Mouse (Mus musculus): ENCODE measurements around the gene Lrrc4c. TPM values are rescaled to one million over a fixed set of nuclear protein-coding genes. Genes with fewer than 3 reads are reported as not detected.

The Lrrc4c gene
- polyA plus RNA-seq, 1 experiment from 2014 or later, result 0.92 TPM

GRCm38 (mm10) chr2:96573755-96574154, 255.8 kb downstream of the Lrrc4c start:
- Histone ChIP-seq H3K4me2 (no peak overlapping the region), H3K9ac (no peak overlapping the region), H3K27ac (replicated peaks) (no peak overlapping the region), H3K4me1 (no peaks in the 10 kb centered on the region), H3K27me3 (replicated peaks) (no peaks in the 10 kb centered on the region), H3K36me3 (no peaks in the 10 kb centered on the region), H3K9me3 (no peaks in the 10 kb centered on the region), H3K4me3 (no peak overlapping the region)
- 82% methylated on average over 2 of the region's 2 CpGs for WGBS
- no peak for ATAC-seq (ENCODE audit: extremely low read depth, insufficient number of reproducible peaks, low FRiP score, low TSS enrichment)

GRCm38 (mm10) chr2:96577701-96578100, 259.7 kb downstream of the Lrrc4c start:
- 79% methylated on average over 8 of the region's 8 CpGs for whole genome bisulfite sequencing
- Histone ChIP-seq H3K9me3 (no peaks in the 10 kb centered on the region), H3K9ac (no peak overlapping the region), H3K4me2 (no peak overlapping the region), H3K36me3 (no peaks in the 10 kb centered on the region), H3K4me3 (no peak overlapping the region), H3K27ac (replicated peaks) (no peak overlapping the region), H3K4me1 (peaks cover 9% of the 10 kb centered on the region), H3K27me3 (replicated peaks) (no peaks in the 10 kb centered on the region)
- ATAC-seq (ENCODE audit: extremely low read depth, insufficient number of reproducible peaks, low FRiP score, low TSS enrichment), result no peak

GRCm38 (mm10) chr2:96580136-96580733, 262.3 kb downstream of the Lrrc4c start:
- Histone ChIP-seq H3K4me3 (no peak overlapping the region), H3K9ac (no peak overlapping the region), H3K27ac (replicated peaks) (no peak overlapping the region), H3K4me2 (no peak overlapping the region), H3K27me3 (replicated peaks) (no peaks in the 10 kb centered on the region), H3K4me1 (peaks cover 9% of the 10 kb centered on the region), H3K9me3 (no peaks in the 10 kb centered on the region), H3K36me3 (no peaks in the 10 kb centered on the region)
- ATAC-seq (ENCODE audit: extremely low read depth, insufficient number of reproducible peaks, low FRiP score, low TSS enrichment), result no peak
- 77% methylated on average over 1 of the region's 1 CpGs for WGBS

GRCm38 (mm10) chr2:96585665-96586064, 267.7 kb downstream of the Lrrc4c start:
- Histone ChIP-seq H3K4me3 (no peak overlapping the region), H3K36me3 (no peaks in the 10 kb centered on the region), H3K9me3 (no peaks in the 10 kb centered on the region), H3K4me1 (0 out of 2 replicates have a peak, but pooled peaks cover 3% of the 10 kb centered on the region), H3K9ac (no peak overlapping the region), H3K27ac (replicated peaks) (no peak overlapping the region), H3K27me3 (replicated peaks) (no peaks in the 10 kb centered on the region), H3K4me2 (no peak overlapping the region)
- WGBS, result 5% methylated on average over 4 of the region's 4 CpGs
- no peak for ATAC-seq (ENCODE audit: extremely low read depth, insufficient number of reproducible peaks, low FRiP score, low TSS enrichment)

- no peak for ATAC-seq (ENCODE audit: extremely low read depth, insufficient number of reproducible peaks, low FRiP score, low TSS enrichment)
- H3K9ac ChIP-seq, result no peak overlapping the region
Measured at GRCm38 (mm10) chr2:96604801-96605200, 286.8 kb downstream of the Lrrc4c start.

GRCm38 (mm10) chr2:96614121-96614520, 296.2 kb downstream of the Lrrc4c start:
- Histone ChIP-seq H3K36me3 (no peaks in the 10 kb centered on the region), H3K4me3 (no peak overlapping the region), H3K27me3 (replicated peaks) (no peaks in the 10 kb centered on the region), H3K9me3 (no peaks in the 10 kb centered on the region), H3K4me1 (no peaks in the 10 kb centered on the region), H3K9ac (no peak overlapping the region), H3K4me2 (no peak overlapping the region), H3K27ac (replicated peaks) (no peak overlapping the region)
- 71% methylated on average over 1 of the region's 1 CpGs for WGBS
- ATAC-seq (ENCODE audit: extremely low read depth, insufficient number of reproducible peaks, low FRiP score, low TSS enrichment), result no peak

More at GRCm38 (mm10) chr2:96604801-96605200, 286.8 kb downstream of the Lrrc4c start:
- Histone ChIP-seq H3K36me3 (no peaks in the 10 kb centered on the region), H3K9me3 (no peaks in the 10 kb centered on the region), H3K27ac (replicated peaks) (no peak overlapping the region), H3K4me3 (no peak overlapping the region), H3K27me3 (replicated peaks) (no peaks in the 10 kb centered on the region), H3K4me1 (no peaks in the 10 kb centered on the region), H3K4me2 (no peak overlapping the region)
- WGBS, result 77% methylated on average over 3 of the region's 3 CpGs

- no peaks in the 10 kb centered on the region for H3K9me3 ChIP-seq
- no peaks in the 10 kb centered on the region for H3K27me3 ChIP-seq (replicated peaks)
- no peaks in the 10 kb centered on the region for H3K36me3 ChIP-seq
- ATAC-seq (ENCODE audit: extremely low read depth, insufficient number of reproducible peaks, low FRiP score, low TSS enrichment), result no peak
- H3K4me1 ChIP-seq, result no peaks in the 10 kb centered on the region
- 58% methylated on average over 6 of the region's 6 CpGs for WGBS
- H3K27ac ChIP-seq (replicated peaks), result no peak overlapping the region
- no peak overlapping the region for H3K9ac ChIP-seq
- H3K4me2 ChIP-seq, result no peak overlapping the region
- no peak overlapping the region for H3K4me3 ChIP-seq
Measured at GRCm38 (mm10) chr2:96618691-96619205, 300.8 kb downstream of the Lrrc4c start.

- Histone ChIP-seq H3K4me1 (no peaks in the 10 kb centered on the region), H3K4me3 (no peak overlapping the region), H3K36me3 (no peaks in the 10 kb centered on the region), H3K9me3 (no peaks in the 10 kb centered on the region), H3K27ac (replicated peaks) (no peak overlapping the region), H3K27me3 (replicated peaks) (no peaks in the 10 kb centered on the region), H3K9ac (no peak overlapping the region), H3K4me2 (no peak overlapping the region)
- ATAC-seq (ENCODE audit: extremely low read depth, insufficient number of reproducible peaks, low FRiP score, low TSS enrichment), result no peak
- 67% methylated on average over 4 of the region's 4 CpGs for WGBS
Measured at GRCm38 (mm10) chr2:96667113-96667512, 349.1 kb downstream of the Lrrc4c start.

- H3K27me3 ChIP-seq (replicated peaks), result no peaks in the 10 kb centered on the region
- no peaks in the 10 kb centered on the region for H3K36me3 ChIP-seq
- H3K9me3 ChIP-seq, result no peaks in the 10 kb centered on the region
- no peaks in the 10 kb centered on the region for H3K4me1 ChIP-seq
- H3K4me2 ChIP-seq, result no peak overlapping the region
- ATAC-seq (ENCODE audit: extremely low read depth, insufficient number of reproducible peaks, low FRiP score, low TSS enrichment), result no peak
- no peak overlapping the region for H3K27ac ChIP-seq (replicated peaks)
- H3K4me3 ChIP-seq, result no peak overlapping the region
- 40% methylated on average over 4 of the region's 4 CpGs for WGBS
- no peak overlapping the region for H3K9ac ChIP-seq
Measured at GRCm38 (mm10) chr2:96681806-96682205, 363.8 kb downstream of the Lrrc4c start.

- Histone ChIP-seq H3K36me3 (no peaks in the 10 kb centered on the region), H3K9me3 (no peaks in the 10 kb centered on the region), H3K4me2 (no peak overlapping the region), H3K27me3 (replicated peaks) (no peaks in the 10 kb centered on the region), H3K4me1 (no peaks in the 10 kb centered on the region), H3K27ac (replicated peaks) (no peak overlapping the region), H3K4me3 (no peak overlapping the region), H3K9ac (no peak overlapping the region)
- WGBS, result 67% methylated on average over 1 of the region's 1 CpGs
- no peak for ATAC-seq (ENCODE audit: extremely low read depth, insufficient number of reproducible peaks, low FRiP score, low TSS enrichment)
Measured at GRCm38 (mm10) chr2:96685328-96685727, 367.4 kb downstream of the Lrrc4c start.

- H3K27me3 ChIP-seq (replicated peaks), result no peaks in the 10 kb centered on the region
- H3K27ac ChIP-seq (replicated peaks), result no peak overlapping the region
- no peak overlapping the region for H3K4me3 ChIP-seq
- H3K9ac ChIP-seq, result no peak overlapping the region
- H3K9me3 ChIP-seq, result no peaks in the 10 kb centered on the region
- WGBS, result 46% methylated on average over 3 of the region's 3 CpGs
- no peaks in the 10 kb centered on the region for H3K4me1 ChIP-seq
- no peak for ATAC-seq (ENCODE audit: extremely low read depth, insufficient number of reproducible peaks, low FRiP score, low TSS enrichment)
- H3K4me2 ChIP-seq, result no peak overlapping the region
- H3K36me3 ChIP-seq, result no peaks in the 10 kb centered on the region
Measured at GRCm38 (mm10) chr2:96705004-96705403, 387.0 kb downstream of the Lrrc4c start.

GRCm38 (mm10) chr2:96707772-96708350, 389.9 kb downstream of the Lrrc4c start:
- no peak for ATAC-seq (ENCODE audit: extremely low read depth, insufficient number of reproducible peaks, low FRiP score, low TSS enrichment)
- H3K27me3 ChIP-seq (replicated peaks), result no peaks in the 10 kb centered on the region
- no peak overlapping the region for H3K9ac ChIP-seq

More at GRCm38 (mm10) chr2:96707772-96708350, 389.9 kb downstream of the Lrrc4c start:
- no peak overlapping the region for H3K27ac ChIP-seq (replicated peaks)
- H3K36me3 ChIP-seq, result no peaks in the 10 kb centered on the region
- H3K9me3 ChIP-seq, result no peaks in the 10 kb centered on the region
- 61% methylated on average over 4 of the region's 4 CpGs for WGBS
- H3K4me3 ChIP-seq, result no peak overlapping the region
- no peaks in the 10 kb centered on the region for H3K4me1 ChIP-seq
- no peak overlapping the region for H3K4me2 ChIP-seq

Data from heart, embryonic 13.5 days (tissue).